In genomic region chr19:18868311-18868710, GRCm38 (mm10) we compare ENCODE assay signal across 22 mouse cellular contexts.
DNase-seq lines count a peak whose midpoint lies in the region; ATAC-seq and TF ChIP-seq lines count a peak whose summit lies in the region.
"Had no signal": no experiment of that assay in that cellular context is flagged by ENCODE, and none has a peak within 500 bp of the region (broad histone marks: within the 10 kb centered on the region; RNA-seq: fewer than 3 reads in every experiment).

No protein-coding gene starts in this region.

- WGBS in intestine, postnatal 0 days = 50% methylated on average over 4 of the region's 4 CpGs
- 57% methylated on average over 4 of the region's 4 CpGs for WGBS in intestine, embryonic 15.5 days

- in situ Hi-C loops in Patski (cut with MboI; ENCODE audit: low pct_unique_long_range_greater_than_20kb) = loop anchor here (25.0 kb wide), 1 partner anchor 344 kb away; no protein-coding TSS in a partner anchor

- H3K4me2 ChIP-seq in intestine, postnatal 0 days (replicated peaks; ENCODE audit: low read depth) = no peak overlapping the region
- H3K4me2 ChIP-seq in intestine, embryonic 15.5 days (replicated peaks) = no peak overlapping the region
- H3K4me2 ChIP-seq: embryonic facial prominence, embryonic 15.5 days; hindbrain, embryonic 15.5 days; midbrain, embryonic 12.5 days had no signal

- H3K27ac ChIP-seq in intestine, postnatal 0 days (ENCODE audit: low read depth, low read length) = no peak overlapping the region
- no peak overlapping the region for H3K27ac ChIP-seq in intestine, embryonic 15.5 days
- H3K27ac ChIP-seq in ES-Bruce4 (ENCODE audit: insufficient read depth, low read length) = no peak overlapping the region
- H3K27ac ChIP-seq: embryonic facial prominence, embryonic 15.5 days; hindbrain, embryonic 15.5 days; liver, embryonic 14.5 days; midbrain, embryonic 12.5 days had no signal

- no peak for TF ChIP-seq POLR2A in ES-Bruce4 (IDR thresholded peaks at IDR 0.05; ENCODE audit: insufficient read depth, low read length)

- no peaks in the 10 kb centered on the region for H3K4me1 ChIP-seq in intestine, postnatal 0 days (replicated peaks; ENCODE audit: control insufficient read depth, insufficient read depth, low read length)
- H3K4me1 ChIP-seq in intestine, embryonic 15.5 days (replicated peaks) = no peaks in the 10 kb centered on the region
- no peaks in the 10 kb centered on the region for H3K4me1 ChIP-seq in ES-Bruce4 (ENCODE audit: control insufficient read depth, insufficient read depth, low read length)
- H3K4me1 ChIP-seq: embryonic facial prominence, embryonic 15.5 days; midbrain, embryonic 12.5 days had no signal

- no peak for TF ChIP-seq EP300 in ES-Bruce4 (IDR thresholded peaks at IDR 0.05; ENCODE audit: insufficient read depth, low read depth, low read length)

- no peaks in the 10 kb centered on the region for H3K9me3 ChIP-seq in intestine, postnatal 0 days (ENCODE audit: control insufficient read depth)
- no peaks in the 10 kb centered on the region for H3K9me3 ChIP-seq in intestine, embryonic 15.5 days
- no peaks in the 10 kb centered on the region for H3K9me3 ChIP-seq in ES-Bruce4 (replicated peaks; ENCODE audit: control insufficient read depth, insufficient read depth, low read length, poor library complexity, severe bottlenecking)
- H3K9me3 ChIP-seq: embryonic facial prominence, embryonic 15.5 days; hindbrain, embryonic 15.5 days had no signal

- intact Hi-C loops in heart, postnatal 36 days (cut with DNase I) = no loop called here

- POLR2A ChIA-PET in Patski (lab: Charles Lee) = no interaction called here

- no peak for ATAC-seq in intestine, postnatal 0 days
- ATAC-seq in intestine, embryonic 15.5 days = no peak
- no peak for ATAC-seq in Patski
- ATAC-seq: forebrain, embryonic 14.5 days; intestine, embryonic 16.5 days had no signal

- no peaks in the 10 kb centered on the region for H3K36me3 ChIP-seq in intestine, postnatal 0 days (ENCODE audit: control insufficient read depth, insufficient read depth)
- no peaks in the 10 kb centered on the region for H3K36me3 ChIP-seq in intestine, embryonic 15.5 days
- no peaks in the 10 kb centered on the region for H3K36me3 ChIP-seq in ES-Bruce4 (ENCODE audit: control insufficient read depth, insufficient read depth, low read length, poor library complexity, severe bottlenecking)
- H3K36me3 ChIP-seq: embryonic facial prominence, embryonic 15.5 days; hindbrain, embryonic 15.5 days; midbrain, embryonic 12.5 days had no signal

- H3K27me3 ChIP-seq in intestine, postnatal 0 days (replicated peaks; ENCODE audit: control insufficient read depth, insufficient read depth, low read length) = no peaks in the 10 kb centered on the region
- H3K27me3 ChIP-seq in intestine, embryonic 15.5 days (replicated peaks) = no peaks in the 10 kb centered on the region
- H3K27me3 ChIP-seq in ES-Bruce4 (ENCODE audit: control insufficient read depth, insufficient read depth, low read length, poor library complexity, severe bottlenecking) (no peaks in the 10 kb centered on the region), Patski (no peaks in the 10 kb centered on the region)
- H3K27me3 ChIP-seq: embryonic facial prominence, embryonic 15.5 days; hindbrain, embryonic 15.5 days; midbrain, embryonic 12.5 days had no signal

- peak; percentile 31 for TF ChIP-seq CTCF in intestine, postnatal 0 days (IDR thresholded peaks at IDR 0.05; ENCODE audit: low read depth)
- peak; percentile 9 for TF ChIP-seq CTCF in ES-Bruce4 (IDR thresholded peaks at IDR 0.05; ENCODE audit: low read depth, low read length)
- peak; percentile 56 for TF ChIP-seq CTCF in Patski (IDR thresholded peaks at IDR 0.05)

- CTCF ChIA-PET in Patski (lab: Charles Lee) = no interaction called here

- DNase-seq in 3T3-L1 (ENCODE audit: low read depth, low spot score) (peak; percentile 35), Patski (ENCODE audit: low read depth, low spot score) (no peak)
- no peak for DNase-seq in spleen, adult 18-20 months
- DNase-seq in heart, postnatal 36 days = no peak
- no peak for DNase-seq in embryo, embryonic 10.5 days (ENCODE audit: low spot score)
- DNase-seq: adrenal gland, adult 8-10 months; cerebellum, adult 18-20 months; gastrocnemius, postnatal 10 days; heart, adult 11 months; layer of hippocampus, adult 9-11 months; lung, postnatal 10 days; thymus, adult 2 months; thymus, postnatal 4 days had no signal

- H3K9ac ChIP-seq in intestine, postnatal 0 days (ENCODE audit: low read depth, low read length) = no peak overlapping the region
- H3K9ac ChIP-seq in intestine, embryonic 15.5 days = no peak overlapping the region
- H3K9ac ChIP-seq in ES-Bruce4 (ENCODE audit: low read depth, poor library complexity, severe bottlenecking) = no peak overlapping the region
- H3K9ac ChIP-seq: embryonic facial prominence, embryonic 15.5 days; hindbrain, embryonic 15.5 days; liver, embryonic 14.5 days; midbrain, embryonic 12.5 days had no signal

- no peak overlapping the region for H3K4me3 ChIP-seq in intestine, postnatal 0 days (ENCODE audit: low read depth, low read length)
- H3K4me3 ChIP-seq in intestine, embryonic 15.5 days (replicated peaks) = no peak overlapping the region
- H3K4me3 ChIP-seq in ES-Bruce4 (ENCODE audit: low read depth, low read length) = no peak overlapping the region
- H3K4me3 ChIP-seq: embryonic facial prominence, embryonic 15.5 days; hindbrain, embryonic 15.5 days; midbrain, embryonic 12.5 days had no signal
